Mouse (Mus musculus) T-helper 1 cell (primary cell): ENCODE measurements around the gene Trpc4ap.

Experiments used
- in situ Hi-C: fragments of 300-600 bp; cut with MboI, MseI; formaldehyde crosslinking; loops from one replicate; pipeline ENCODE4 v1.15.1; 2025; ENCODE audit warnings: high pct_unique_total_duplicates

Trpc4ap gene

DNA sequence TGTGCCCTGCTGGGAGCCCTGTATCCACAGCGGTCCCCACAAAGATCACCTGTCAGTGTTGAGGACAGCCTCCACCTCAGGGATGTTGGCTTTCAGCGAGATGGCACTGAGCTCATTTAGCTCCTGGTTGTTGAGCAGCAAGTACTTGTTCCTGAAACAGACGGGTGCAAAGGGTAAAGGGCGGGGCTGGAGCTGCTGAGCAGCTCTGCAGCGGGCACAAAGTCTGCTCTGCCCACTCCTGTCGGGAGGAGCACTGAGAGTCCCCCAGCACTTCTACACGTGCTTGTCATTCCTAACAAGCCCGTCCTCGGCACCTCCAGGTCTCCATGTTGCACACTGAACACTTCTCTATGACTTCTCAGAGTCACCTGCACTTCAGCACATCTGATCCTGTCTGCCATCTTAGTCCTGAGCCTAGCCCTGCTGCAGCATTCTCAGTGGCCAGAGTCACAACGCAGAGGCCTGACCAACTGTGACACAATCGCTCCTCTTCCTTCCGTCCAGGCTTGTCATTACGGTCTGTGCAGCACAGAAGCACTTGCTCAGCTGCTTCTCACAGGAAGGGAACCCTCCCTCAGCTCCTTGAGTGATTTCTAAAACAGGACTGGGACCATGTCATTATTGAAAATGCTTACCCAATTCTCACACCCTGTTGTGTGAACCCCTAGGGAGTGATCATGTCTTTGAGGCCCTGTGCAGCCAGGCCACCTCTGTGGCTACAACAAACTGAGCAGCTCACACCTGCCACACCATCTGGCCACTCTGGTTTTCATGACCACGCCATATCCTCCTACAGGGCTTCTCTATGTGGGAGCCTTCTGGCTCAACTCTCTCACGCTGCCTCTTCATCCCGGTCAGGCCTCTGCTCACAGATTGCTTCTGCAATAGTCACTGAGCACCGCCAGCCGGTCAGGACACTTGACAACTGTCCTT, 50.4 kb downstream of the Trpc4ap start:
- in situ Hi-C loops, result no loop called here

- in situ Hi-C loops, result no loop called here
Measured at GRCm38 (mm10) chr2:155640656-155641055, 51.5 kb downstream of the Trpc4ap start.

GRCm38 (mm10) chr2:155637411-155637810, 54.8 kb downstream of the Trpc4ap start:
- in situ Hi-C loops, result no loop called here

GRCm38 (mm10) chr2:155636881-155637280, 55.3 kb downstream of the Trpc4ap start:
- in situ Hi-C loops, result no loop called here

- in situ Hi-C loops, result no loop called here
Measured at GRCm38 (mm10) chr2:155635961-155636360, 56.2 kb downstream of the Trpc4ap start.

- in situ Hi-C loops, result no loop called here
Measured at GRCm38 (mm10) chr2:155634562-155634961, 57.6 kb downstream of the Trpc4ap start.

- in situ Hi-C loops, result no loop called here
Measured at GRCm38 (mm10) chr2:155633731-155634130, 58.5 kb downstream of the Trpc4ap start.

DNA sequence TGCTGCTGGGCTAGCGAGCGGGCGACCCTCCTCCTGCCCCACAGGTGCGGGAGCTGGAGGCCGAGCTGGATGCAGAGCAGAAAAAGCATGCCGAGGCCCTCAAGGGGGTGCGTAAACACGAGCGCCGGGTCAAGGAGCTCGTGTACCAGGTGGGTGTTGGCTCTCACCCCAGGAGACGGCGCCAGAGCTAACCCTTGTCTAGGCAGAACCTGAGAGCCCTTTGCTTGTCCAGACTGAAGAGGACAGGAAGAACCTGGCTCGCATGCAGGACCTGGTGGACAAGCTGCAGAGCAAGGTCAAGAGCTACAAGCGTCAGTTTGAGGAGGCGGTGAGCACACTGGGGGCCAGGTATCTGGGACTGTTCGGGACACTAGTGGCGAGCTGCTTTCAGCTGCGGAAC, 59.1 kb downstream of the Trpc4ap start:
- in situ Hi-C loops, result no loop called here

DNA sequence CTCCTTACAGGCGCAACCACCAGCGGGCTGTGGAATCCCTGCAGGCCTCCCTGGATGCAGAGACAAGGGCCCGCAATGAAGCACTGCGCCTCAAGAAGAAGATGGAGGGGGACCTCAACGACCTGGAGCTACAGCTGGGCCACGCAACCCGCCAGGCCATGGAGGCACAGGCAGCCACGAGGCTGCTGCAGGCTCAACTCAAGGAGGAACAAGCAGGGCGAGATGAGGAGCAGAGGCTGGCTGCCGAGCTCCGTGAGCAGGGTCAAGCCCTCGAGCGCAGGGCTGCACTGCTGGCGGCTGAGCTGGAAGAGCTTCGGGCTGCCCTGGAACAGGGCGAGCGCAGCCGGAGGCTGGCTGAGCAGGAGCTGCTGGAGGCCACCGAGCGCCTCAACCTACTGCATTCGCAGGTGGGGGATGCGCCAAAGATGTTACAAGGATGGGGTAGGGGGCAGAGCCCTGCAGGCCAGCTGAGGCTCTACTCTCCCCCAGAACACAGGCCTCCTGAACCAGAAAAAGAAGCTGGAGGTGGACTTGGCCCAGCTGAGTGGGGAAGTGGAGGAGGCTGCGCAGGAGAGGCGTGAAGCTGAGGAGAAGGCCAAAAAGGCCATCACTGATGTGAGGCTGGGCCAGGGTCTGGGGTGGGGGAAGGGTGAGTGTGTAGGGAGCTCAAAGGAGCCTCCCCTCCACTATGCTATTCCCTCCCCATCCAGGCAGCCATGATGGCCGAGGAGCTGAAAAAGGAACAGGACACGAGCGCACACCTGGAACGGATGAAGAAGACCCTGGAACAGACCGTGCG, 59.8 kb downstream of the Trpc4ap start:
- in situ Hi-C loops, result no loop called here

DNA sequence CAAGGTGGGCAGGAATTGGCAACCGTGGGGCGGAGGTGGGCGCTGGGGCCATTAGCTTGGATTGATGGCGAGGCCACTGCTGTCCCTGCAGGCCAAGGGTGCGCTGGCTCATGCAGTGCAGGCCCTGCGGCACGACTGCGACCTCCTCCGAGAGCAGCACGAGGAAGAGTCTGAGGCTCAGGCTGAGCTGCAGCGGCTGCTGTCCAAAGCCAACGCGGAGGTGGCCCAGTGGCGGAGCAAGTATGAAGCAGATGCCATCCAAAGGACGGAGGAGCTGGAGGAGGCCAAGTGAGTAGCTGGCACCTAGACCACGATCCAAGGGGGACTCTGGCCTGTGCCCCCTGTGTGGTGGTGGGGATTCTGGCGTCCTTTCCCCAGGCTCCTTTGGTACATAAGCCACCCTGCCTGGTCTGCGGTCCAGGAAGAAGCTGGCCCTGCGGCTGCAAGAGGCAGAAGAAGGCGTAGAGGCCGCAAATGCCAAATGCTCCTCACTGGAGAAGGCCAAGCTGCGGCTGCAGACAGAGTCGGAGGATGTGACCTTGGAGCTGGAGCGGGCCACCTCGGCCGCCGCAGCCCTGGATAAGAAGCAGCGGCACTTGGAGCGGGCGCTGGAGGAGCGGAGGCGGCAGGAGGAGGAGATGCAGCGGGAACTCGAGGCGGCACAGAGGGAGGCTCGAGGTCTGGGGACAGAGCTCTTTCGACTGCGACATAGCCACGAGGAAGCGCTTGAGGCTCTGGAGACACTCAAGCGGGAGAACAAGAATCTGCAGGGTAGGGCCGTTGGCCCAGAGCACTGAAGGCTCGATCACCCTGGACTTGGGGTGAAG, 61.4 kb downstream of the Trpc4ap start:
- in situ Hi-C loops, result no loop called here

DNA sequence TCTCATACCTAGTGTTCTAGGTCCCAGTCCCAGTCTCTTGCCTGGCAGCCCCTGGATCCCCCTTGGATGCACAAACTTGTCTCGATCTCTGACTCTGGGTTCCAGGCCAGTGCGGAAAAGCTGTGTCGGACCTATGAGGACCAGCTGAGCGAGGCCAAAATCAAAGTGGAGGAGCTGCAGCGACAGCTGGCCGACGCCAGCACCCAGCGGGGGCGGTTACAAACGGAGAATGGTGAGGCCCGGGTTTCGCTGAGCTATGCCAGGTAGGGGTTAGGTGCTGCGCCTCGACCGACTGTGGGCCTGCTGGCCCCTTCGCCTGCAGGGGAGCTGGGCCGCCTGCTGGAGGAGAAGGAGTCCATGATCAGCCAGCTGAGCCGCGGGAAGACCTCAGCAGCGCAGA, 62.0 kb downstream of the Trpc4ap start:
- in situ Hi-C loops, result no loop called here

GRCm38 (mm10) chr2:155629231-155629661, 62.9 kb downstream of the Trpc4ap start:
- in situ Hi-C loops, result no loop called here

GRCm38 (mm10) chr2:155628519-155628918, 63.7 kb downstream of the Trpc4ap start:
- in situ Hi-C loops, result no loop called here

GRCm38 (mm10) chr2:155628112-155628511, 64.1 kb downstream of the Trpc4ap start:
- in situ Hi-C loops, result no loop called here

GRCm38 (mm10) chr2:155627030-155627738, 65.0 kb downstream of the Trpc4ap start:
- in situ Hi-C loops, result no loop called here

DNA sequence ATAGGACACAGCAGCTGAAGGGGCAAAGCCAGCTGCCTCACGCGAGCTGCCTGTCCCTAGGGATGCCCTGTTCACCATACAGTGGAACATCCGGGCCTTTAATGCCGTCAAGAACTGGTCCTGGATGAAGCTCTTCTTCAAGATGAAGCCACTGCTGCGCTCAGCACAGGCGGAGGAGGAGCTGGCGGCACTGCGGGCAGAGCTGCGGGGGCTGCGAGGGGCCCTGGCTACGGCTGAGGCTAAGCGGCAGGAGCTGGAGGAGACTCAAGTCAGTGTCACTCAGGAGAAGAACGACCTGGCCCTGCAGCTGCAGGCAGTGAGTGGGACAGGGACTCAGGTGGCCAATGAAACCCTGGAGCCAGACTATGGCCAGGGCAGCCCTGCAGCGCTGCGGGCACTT, 65.9 kb downstream of the Trpc4ap start:
- in situ Hi-C loops, result no loop called here

- in situ Hi-C loops, result no loop called here
Measured at GRCm38 (mm10) chr2:155624730-155625129, 67.5 kb downstream of the Trpc4ap start.

GRCm38 (mm10) chr2:155623996-155624395, 68.2 kb downstream of the Trpc4ap start:
- in situ Hi-C loops, result no loop called here

DNA sequence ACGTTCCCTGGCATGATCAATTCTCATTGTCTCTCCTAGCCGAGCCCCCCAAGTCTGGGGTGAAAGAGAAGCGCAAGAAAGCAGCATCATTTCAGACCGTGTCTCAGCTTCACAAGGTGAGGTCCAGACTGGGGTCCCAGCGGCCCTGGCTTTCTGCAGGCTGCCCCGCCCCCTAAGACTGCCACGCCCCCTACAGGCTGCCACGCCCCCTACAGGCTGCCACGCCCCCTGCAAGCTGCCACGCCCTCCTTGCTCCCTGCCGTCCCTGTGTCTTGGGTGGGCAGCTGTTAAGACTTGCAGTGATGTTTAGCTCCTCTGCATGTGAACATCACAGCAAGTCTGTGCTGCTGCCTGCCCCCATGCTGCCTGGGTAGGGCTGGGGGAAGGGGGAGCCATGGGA, 69.6 kb downstream of the Trpc4ap start:
- in situ Hi-C loops, result no loop called here

- in situ Hi-C loops, result loop anchor here (5.0 kb wide), 1 partner anchor 108 kb away; no protein-coding TSS in a partner anchor
Measured at GRCm38 (mm10) chr2:155619817-155620216, 72.4 kb downstream of the Trpc4ap start.

DNA sequence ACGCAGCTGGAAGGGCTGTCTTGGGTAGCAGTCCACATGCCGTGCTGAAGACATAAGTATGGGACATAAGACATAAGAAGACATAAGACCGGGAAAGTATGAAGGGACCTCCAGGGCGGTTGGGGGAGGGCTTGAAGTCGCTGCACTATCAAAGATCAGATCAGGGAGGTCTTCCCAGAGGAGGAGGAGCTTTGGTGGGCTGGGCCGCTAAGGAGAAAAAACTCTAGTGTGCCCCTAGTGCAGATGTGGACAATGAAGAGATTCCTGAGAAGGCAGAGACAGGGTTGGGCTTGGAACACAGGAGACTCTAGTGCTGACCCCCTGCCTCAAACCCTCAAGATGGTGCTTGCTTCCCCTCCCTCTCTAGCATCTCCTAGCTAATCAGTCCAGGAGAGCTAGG, 75.2 kb downstream of the Trpc4ap start:
- in situ Hi-C loops, result loop anchor here (5.0 kb wide), 1 partner anchor 105 kb away; no protein-coding TSS in a partner anchor
